Mouse (Mus musculus): ENCODE data around the gene Xdh.

The Xdh gene

DNA sequence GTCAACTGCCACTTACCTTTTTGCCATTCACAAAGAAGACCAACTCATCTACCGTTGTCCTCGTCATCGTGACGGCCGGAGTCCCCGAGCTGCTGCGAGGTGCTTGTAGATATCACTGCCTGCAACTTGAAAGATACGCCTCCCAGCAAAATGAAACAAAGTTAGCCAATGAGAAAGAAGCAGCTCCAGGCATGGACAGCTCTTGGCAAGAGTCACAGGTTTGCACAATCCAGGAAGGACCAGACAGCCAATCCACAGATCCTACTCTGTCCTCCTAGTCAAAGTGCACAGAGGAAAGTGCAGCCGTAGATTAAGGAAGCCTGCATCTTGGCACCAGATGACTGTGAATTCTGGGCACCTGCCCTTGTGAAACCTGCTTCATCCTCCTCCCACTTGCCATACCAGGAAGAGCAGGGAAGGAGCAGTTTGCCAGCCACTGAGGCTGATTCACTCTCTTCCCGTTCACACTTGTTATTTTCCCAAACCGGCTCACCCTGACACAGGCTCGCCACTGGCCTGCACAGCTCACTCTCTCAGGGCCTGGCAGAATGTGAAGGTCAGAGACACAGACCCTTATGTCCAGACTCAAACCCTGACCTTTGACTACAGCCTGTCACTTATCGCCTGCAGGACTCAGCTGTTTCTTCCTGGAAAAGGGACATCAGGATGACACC is at the start of gene Xdh:
Gene Xdh (minus strand): TSS at position 135 of the 674 bp plus-strand sequence.
- DNase-seq: peak; percentile 99

DNA sequence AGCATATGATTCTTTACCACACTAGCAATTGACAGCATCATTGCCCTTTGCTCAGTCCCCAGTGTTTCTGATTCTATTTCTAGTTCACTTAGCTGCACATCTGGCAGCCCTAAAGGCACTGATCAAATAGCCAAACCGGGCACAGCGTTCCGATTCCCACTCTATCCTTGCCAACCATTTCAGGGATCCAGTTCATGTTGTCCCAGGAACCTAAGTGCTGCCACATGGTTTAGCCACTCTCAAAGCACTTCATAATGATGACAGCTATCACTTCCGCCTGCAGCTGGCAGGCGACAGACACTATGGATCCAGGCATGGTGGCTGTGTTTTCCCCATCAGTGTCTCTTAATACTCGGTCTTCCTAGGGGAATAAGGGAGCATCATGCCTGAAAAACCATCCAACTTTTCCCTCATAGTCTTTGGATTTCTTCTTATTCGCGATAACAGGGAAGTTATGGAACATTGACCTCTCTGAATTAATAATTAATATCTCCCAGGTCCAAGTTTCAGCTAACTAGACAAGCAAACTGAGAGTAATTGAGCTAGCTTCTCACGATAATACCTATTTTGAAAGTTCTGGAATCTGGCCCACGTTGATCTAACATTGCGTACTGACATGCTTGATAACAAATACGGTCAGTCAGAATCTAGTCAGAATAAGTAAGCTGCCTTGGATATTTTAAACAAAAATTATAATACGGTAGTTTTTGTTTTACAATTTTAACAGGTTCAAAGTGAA is 46.1 kb upstream of the Xdh start:
- DNase-seq: peak; percentile 94

DNA sequence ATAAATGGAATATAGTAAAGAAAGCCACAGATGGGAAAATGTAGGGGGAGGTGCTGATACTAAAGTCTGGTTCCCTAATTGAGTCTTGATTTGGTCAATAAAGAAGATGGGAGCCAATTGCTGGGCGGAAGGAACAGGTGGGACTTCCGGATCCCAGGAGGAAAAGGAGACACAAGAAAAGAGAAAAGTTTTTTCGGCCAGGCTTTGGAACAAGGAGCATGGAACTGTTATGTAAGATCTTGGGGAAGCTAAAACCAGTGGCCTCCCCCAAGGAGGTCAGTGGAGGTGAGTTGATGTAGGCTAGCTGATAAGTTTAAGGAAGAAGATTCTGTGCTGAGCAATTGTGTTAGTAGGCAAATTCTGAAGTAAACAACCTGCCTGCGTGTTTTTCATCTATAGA is 41.3 kb upstream of the Xdh start:
- peak; percentile 98 for DNase-seq

DNA sequence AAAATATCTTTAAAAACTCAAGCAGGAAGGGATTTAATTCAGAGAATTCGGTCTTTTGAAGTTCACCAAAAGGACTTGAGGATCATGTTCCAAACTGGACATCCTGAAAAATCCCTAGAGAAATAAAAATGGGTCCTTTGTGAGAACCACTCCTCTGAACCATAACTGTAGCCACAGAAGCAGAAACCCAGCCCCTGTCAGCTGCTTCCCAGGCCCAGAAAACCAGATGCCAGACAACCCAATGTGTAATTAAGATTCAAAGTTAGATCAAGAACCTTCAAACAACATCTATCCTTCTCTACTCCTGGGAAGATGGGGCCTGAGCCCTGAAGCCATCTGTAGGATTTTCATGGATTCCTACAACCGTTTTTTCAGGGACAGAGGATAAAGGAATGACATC is 36.6 kb upstream of the Xdh start:
- peak; percentile 93 for DNase-seq

DNA sequence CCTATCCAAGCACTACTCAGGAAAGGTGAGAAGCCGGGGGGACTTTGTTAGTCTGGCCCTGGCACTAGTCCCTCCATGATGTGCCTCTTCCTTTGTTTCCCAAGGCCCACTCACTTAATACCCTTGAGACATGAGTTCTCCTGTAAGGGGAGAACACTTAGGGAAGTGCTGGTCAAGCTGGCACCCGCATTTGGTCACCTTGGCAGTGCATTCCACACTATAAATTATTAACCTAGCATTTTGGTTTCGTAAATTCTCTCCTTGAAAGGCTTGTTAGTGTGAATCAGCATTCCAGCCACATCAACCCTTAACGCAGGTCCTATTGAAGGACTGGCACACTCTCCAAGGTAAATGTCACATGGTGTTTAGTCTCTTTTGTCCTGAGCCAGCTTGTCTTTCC is 35.9 kb upstream of the Xdh start:
- DNase-seq: peak; percentile 73

DNA sequence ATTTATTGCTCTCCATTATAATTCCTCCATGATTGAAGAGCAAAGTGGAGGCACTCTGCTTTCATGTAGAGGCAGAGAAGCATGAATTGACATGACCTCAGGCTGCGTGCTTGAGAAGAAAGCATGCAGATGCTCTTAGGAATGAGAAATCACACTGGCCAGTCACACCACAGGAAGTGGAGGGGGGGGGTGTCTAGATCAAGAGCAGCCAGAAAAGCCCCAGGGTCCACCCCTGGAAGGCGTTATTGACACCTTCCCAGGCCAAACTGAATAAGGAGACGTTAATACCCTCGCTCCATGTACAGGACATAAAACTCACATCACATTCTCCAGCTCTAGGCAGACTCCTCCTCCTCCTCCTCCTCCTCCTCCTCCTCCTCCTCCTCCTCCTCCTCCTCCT is 34.5 kb upstream of the Xdh start:
- peak; percentile 86 for DNase-seq

DNA sequence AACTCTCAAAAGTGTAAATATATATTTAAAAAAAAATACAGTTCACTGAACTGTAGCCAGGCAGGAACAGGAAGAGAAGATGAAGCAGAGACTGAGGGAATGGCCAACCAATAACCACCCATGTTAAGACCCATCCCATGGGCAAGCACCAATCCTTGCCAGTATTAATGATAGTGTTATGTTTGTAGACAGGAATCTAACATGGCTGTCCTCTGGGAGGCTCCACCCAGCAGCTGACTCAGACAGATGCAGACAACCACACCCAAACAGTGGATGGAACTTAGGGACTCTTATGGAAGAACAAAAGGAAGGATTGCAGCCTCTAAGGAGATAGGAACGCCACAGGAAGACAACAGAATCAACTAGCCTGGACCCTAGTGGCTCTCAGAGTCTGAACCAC is 32.9 kb upstream of the Xdh start:
- peak; percentile 82 for DNase-seq

DNA sequence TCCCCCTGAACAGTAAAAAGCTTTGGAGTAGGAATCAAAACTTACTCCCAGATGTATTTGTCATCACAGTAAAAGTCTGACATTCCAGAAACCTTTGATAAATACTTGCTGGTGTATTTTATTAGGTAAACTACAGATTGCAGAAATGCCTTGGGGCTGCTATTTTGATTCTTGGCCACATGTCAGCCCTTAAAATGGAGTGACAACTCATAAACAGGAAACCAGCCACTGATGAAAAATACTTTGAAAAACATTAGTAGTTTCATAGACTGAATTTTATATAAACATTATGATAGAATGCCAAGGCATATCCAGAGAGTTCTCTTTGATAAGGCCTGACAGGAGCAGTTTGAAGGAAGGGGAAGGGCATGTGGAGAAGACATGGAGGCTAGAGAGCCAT is 26.1 kb upstream of the Xdh start:
- no peak for DNase-seq

DNA sequence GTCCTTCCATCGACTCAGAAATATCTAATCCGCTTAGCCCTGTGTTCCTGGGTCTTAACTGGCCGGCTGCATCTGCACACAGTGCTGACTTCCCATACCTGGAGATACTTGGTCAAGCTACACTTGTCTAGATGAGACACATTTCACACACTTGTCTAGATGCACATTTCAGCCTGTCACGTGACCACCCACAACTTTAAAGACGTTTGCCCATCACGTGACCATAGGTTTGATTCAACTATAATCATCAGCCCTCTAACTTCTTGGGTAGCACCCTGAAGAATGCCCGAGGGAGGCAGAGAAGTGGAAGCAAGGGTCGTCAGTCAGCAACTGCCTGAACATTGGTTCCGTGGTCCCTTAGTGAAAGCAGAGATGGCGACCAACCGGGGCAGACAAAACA is 22.7 kb upstream of the Xdh start:
- DNase-seq: peak; percentile 89

DNA sequence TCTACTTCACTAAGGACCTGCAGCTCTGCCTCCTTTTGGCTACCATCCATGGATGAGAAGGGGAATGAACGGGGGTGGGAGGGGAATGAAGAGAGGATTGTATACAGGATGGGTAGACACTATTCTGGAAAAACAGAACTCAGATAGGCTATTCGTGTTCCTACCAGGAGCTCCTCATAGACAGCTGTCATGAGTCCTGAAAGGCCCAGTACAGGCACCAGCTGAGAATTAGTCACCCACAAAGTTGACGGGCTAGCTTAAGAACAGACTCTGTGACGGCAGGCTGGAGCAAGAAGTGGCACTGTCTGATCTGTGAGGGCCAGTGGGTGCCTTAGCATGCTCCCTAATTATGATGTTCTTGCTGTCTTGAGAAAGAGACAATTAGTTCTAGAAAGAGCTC is 21.3 kb upstream of the Xdh start:
- peak; percentile 88 for DNase-seq

DNA sequence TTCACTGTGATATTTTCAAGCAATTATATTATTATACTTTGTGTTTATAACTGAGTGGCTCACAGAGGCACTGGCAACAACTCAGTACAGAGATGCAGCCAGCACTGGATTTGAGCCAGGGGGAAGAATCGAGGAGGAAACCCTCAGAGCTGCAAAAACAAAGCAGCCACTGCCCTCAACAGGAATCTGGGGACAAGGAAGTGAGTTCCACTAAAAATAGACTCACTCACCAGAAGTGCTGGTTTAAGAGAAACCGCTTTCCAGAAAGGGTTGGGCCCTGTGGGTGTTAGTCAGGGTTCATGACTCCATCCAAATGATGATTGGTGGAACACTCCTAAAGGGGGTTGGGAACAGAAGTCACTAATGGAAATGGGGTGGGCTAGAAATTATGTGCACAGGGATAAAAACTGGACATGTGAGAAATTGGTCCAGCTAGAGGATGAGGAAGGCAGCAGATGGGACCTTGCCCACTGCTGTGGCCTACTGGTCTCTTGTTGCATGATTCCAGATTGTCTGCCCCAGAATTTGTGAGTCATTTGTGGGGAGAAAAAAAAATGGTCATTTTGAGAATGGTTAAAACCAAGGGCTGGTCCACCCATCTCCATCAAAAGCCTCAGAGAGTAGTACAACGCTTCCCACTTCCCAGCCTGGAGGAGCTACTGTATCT is 20.5 kb upstream of the Xdh start:
- DNase-seq: peak; percentile 99

DNA sequence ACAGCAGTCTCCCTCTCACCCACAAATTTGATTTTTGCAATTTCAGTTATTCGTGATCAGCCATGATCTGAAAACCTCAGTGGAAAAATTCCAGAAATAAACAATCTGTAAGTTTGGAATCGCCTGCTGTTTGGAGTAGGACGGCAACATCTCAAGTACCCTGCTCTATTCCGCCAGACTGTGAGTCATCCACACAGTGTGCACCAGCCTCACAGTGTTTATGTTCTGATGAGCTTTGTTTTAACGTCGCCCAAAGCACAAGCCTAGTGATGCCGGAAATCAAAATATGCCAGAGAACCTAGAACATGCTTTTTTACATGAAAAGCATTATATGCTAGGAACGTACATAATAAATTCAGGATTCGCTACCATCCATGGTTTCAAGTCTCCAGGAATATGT is 14.9 kb upstream of the Xdh start:
- DNase-seq: peak; percentile 86

DNA sequence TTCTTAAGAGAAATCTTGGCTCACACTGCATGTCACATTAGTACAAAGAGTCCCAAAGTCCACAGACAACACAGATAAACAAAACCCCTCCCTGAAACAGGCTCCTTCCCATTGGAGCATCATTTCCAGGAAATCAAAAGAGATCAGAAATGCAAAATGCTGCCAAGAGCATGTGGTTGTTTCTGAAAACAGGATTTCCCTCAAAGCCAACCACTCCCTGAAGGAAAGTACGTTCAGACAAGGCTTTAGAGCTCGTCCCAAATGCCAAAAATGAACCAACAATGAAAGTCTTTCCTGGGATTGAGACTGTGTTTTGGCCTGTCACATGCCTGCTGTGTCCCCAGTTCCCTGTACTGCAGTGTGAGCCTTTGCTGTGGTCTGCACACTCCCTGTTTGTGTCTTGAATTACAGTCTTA is 12.6 kb upstream of the Xdh start:
- DNase-seq: peak; percentile 99

DNA sequence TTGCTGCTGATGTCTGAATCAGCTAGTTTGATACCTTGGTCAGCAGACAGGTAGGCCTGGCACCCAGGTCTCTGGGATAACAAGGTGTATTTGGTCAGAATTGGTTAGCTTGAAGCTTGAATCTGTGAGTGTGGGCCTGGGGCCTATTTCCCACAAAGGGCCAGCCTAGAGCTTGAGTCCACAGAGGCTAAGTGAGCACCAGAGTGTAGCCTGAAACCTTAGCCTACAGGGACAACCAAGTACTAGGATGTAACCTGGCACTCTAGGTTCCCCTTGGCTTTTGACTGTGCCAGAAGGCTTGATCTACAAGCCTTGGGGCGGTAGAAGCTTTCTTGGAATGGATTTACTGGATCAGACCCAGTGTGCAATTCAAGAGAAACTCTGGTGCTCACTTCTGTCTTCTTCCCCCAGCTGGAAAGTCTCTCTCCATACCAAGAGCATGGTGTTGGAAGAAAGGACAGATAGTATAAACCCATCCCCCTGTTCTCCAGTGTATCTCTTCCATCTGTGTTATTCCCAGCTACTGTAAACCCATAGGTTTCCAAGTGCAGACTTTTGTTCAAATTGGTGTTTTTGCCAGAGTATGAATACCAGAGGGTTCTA is 11.9 kb upstream of the Xdh start:
- peak; percentile 91 for DNase-seq

DNA sequence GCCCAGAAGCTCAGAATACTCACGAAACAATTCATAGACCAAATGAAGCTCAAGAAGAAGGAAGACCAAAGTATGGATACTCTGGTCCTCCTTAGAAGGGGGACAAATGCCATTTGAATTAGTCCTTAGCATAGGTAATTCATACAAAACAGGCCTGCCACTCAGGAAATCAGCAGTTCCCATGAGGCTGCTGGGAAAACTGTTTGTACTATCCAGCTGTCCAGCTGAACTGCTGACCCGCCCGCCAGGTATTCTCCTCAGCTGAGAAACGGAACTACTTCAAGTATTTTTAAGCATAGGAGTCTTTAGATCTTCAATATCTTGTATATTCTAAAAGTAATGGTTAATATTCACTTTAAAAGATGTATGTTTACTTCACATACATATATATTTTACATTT is 10.7 kb upstream of the Xdh start:
- DNase-seq: peak; percentile 96

DNA sequence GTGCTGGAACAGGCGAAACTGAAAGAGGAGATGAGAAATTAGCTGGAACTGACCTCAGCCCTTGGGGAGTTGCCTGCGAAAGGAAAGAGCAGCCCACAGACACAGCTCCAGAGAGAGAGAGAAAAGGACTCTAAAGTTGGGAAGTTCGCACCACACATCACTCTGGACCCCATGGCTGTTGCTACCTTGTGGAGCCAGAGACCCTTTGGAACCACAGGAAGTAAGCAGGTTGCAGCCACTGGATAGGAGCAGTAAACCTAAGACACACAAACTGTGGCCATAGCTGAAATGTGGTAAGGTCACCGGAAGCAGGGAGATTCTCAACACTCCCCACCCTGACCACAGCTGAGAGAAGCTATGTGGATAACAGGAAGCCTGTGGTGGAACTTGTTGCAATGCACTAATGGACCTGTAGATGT is 2.1 kb upstream of the Xdh start:
- DNase-seq: peak; percentile 96

DNA sequence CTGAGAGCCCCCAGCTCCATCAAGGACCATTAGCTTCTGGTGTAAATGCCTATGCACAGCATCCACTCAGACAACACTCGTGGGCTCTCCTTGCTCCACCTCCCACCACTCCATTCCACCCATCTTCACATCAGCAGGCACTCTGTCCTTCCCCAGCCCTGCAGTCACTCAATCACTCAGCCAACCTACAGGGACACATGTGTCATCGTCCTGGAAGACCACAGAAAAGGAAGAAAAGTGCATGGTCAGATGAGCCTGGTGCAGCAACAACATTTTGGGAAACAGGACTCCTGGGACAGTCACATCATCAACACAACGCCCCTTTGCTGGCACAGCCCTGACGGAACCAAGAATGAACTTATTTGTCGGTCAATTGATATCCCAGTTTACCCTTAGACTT is 974 bp upstream of the Xdh start:
- peak; percentile 89 for DNase-seq

DNA sequence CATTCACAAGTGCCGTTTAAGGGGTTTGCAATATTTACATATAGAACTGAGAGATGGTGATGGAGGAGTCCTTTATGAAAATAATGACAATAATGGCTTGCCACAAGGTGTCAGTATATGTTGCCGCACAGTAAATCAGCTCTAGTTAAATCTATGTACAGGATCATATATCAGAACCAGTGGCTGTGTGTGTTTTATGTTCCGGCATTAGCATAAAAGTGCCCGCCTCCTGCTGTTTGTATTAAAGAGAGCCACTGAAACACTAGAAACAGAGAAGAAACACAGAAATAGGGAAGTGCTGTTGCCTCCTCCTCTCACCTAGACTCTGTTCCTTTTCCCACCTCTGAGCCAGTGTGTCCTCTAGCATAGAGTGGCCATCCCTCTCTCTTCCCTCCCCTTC is 498 bp downstream of the Xdh start:
- no peak for DNase-seq

DNA sequence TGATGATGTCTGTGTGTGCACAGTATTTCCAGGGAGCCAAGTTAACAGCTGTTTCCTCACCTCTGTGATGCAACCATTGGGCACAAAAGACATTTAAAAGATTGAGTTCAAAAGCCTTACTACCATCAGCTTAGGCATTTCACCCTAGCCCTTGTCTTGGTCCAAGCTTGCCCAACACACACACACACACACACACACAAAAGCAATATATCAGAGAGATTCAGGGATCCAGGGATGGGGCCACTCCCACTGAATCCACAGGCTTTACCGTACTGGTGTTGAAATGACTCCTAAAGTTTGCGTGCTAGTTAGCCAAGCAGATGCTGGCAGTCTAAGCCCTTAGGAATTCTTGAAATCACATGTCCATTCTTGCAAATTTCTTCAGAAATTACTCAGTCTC is 1.2 kb downstream of the Xdh start:
- DNase-seq: peak; percentile 89

DNA sequence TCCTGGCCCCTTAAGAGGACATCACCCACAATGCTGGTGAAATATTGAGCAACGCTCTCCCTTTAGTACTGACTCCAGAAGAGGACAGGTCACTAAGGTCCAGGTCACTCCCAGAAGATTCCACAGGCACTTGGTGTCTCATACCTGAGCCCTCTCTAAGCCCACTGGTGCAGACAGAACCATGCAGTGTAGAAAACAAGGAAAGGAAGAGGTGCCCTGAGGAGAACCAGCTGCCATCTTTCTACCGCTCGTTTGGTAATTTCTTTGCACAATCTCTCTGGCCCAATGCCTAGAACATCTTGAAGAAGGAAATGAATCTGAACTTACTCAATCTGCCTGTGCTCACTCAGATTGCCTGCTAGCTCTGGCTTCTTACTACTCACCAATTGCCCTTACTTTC is 2.0 kb downstream of the Xdh start:
- peak; percentile 97 for DNase-seq

DNA sequence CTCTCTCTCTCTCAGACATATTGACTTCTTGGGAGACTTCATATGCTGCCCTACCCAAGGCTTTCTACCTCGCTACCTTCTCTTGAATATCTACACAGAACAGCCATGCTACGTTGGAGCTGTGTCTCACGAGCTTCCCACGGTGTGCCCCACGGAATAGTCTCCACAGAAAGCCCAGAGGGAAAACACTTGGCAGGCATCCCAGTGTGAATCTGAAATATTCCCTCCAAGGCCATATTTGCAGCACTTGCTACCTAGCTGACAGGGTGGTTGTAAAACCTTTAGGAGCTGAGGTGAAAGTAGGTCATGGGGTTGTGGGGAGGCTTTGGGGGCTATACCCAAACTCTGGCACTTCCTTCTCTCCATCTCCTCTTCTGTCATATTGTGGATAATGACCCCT is 3.1 kb downstream of the Xdh start:
- peak; percentile 93 for DNase-seq

DNA sequence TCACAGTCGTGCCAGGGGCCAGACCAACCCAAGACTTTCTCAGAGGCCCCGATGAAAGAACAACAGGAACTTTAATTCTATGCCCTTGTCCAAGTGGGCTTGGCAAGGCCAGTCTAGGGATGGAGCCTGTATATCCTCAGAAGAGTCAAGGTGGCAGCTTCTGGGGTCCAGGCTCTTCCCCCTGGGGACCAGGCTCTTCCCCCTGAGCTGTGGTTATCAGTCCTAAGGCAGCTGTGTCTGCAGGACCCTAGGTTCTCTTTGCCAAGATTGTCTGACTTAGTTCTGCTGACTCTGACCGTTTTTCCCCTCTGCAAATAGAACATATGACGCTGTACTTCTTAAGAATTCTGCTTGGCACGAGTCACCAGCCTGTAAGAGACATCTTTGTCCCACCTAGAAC is 5.3 kb downstream of the Xdh start:
- peak; percentile 95 for DNase-seq

DNA sequence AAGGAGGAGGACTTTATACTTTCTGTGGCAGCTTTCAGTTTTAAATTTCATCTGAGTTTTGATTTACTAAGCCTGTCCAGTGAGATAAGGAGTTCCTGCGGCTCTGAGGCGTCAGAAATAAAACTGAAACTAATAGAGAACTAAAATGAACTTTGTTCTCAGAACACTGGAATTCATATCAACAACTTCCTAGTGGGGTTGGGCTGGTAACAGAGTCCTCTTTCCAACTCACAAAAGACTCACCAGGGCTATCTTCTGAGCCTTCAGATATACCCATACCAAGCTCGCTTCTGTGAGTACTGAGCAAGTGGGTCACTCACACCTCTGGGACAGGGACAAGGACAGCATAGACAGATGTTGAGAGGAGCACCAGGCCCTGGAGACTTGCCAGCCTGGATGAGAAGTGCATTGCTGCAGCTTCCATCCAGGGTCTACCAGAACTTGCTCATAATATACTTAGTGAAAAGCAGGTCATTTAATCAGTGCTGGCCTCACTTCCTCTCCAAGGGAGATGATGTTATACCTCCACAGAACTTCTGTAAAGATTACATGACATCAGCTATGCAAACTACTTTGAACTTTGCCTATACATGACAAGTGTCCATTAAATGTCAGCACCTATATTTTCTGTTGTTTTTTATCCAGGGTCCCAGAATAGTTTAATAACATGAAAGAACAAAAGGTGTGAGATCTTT is 7.6 kb downstream of the Xdh start:
- peak; percentile 97 for DNase-seq
